Mouse (Mus musculus) 416B (cell line): ENCODE data around the gene Gm20721.
"Not testable (repeated sequence)": the region's sequence is repeated elsewhere in the genome, so short reads cannot be mapped to it uniquely, and the experiment has no call there.

ENCODE experiments used
- DNase-seq: peaks from one replicate; pipeline ENCODE4 v3.0.0; 2011; ENCODE audit warnings: low read depth

The Gm20721 gene

GRCm38 (mm10) chr2:174346612-174346998, at the start of gene Gm20721:
Gene Gm20721 (minus strand): TSS chr2:174346712.
- DNase-seq, result no peak

- DNase-seq, result peak; percentile 44
Observed at GRCm38 (mm10) chr2:174393383-174393782, 46.9 kb upstream of the Gm20721 start.

DNA sequence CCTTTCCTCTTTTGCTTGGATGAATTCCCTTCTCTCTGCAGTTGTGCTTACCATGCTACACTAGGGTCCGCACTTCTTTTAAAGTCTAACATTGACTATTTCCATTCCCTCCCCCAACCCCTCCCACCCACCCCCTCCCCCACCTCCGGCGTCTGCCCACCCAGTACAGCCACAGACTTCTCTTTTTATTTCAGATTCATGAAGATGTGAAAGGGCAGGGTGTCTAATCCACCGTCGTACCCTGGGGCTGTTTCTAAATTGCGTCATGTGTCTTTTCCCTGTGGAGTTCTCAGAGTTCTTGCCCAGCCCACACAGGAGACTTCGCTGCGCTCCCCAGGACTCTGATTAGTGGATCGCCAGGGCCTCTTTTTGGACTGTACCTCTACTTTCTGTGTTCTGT, 46.0 kb upstream of the Gm20721 start:
- no peak for DNase-seq

DNA sequence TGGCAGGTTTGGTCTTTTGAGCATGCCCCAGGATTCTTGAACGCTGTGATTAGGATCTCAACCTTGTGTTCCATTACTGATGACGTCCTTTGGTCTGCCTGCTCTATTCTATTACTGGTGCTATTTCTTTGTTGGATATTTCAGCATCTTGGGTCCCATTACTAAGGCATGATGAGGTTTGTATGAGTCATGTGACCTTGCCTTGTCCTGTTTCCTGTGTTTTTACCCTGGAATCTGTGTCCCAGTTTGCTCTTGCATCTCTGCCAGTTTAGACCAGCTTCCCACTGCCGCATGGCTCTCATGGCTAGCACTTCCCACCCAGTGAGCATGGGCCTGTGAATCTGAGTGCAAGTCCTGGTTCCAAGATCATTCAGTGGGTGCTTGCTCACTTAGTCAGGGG, 45.4 kb upstream of the Gm20721 start:
- DNase-seq, result no peak

GRCm38 (mm10) chr2:174381021-174381420, 34.5 kb upstream of the Gm20721 start:
- DNase-seq, result no peak

- DNase-seq, result no peak
Observed at GRCm38 (mm10) chr2:174366571-174366970, 20.1 kb upstream of the Gm20721 start.

- no peak for DNase-seq
Observed at GRCm38 (mm10) chr2:174359656-174360055, 13.1 kb upstream of the Gm20721 start.

DNA sequence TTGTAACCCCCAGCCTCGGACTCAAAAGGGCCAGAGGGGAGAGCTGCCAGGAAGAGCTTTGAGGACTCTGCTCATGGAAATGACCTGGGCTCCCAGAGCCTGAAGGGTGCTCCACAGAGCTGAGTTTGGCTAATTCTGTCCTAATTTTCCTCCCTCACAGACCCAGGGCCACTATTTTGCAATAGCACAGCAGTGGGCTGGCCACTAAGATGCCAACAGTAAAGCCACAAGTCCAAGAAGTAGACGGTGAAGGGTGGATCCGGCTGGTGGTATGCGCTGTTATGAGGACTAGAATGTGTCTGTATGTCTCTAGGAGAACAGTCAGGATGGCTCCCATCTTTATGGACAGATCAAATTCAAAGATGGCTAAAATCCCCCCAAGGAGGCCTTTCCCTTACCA, 12.0 kb upstream of the Gm20721 start:
- no peak for DNase-seq

GRCm38 (mm10) chr2:174346999-174347668, 622 bp upstream of the Gm20721 start:
- not testable (repeated sequence) for DNase-seq

DNA sequence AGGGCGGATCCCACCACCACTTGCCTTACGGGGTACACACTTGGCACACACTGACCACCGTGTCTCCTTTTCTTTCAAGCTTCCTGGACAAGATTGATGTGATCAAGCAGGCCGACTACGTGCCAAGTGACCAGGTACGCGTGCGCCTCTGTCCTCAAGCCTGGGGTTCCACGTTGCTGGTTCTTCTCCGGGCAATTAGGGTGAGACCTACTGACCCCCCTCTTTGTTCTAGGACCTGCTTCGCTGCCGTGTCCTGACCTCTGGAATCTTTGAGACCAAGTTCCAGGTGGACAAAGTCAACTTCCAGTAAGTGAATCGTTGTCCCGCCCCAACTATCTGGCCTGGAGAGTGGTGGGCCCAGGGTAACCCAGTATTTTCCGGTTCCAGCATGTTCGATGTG, 1.5 kb downstream of the Gm20721 start:
- DNase-seq, result no peak

DNA sequence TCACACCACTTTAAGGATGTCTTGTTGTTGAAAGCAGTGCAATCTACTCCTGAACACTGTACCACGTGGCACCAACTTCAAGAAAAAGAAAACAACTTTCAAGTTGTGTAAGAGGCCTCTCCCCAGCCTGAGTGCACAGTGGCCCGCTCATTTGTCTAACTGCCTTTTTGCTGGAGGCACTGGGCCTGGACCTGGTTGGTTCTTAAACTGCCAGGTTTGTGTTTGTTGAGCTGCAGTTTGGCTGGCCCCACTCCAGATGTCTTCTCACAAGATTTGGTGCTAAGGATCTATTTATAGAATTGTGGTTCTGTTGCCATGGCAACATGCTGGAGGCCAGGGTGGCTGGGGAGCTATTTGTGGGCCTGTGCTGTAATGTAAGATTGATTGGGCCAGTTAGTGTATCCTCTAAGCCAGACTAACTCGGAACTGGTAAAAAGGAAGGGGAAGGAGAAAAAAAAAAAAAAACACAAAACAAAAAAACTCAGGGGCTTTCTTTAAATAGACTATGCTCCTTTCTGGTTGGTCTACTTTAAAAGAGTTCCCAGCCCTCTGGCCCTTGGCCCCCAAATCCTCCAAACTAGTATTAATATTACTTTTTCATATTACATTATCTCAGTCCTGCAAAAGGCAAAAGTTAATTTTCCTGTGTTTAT, 2.4 kb downstream of the Gm20721 start:
- peak; percentile 90 for DNase-seq

GRCm38 (mm10) chr2:174343566-174343965, 2.9 kb downstream of the Gm20721 start:
- DNase-seq, result no peak

DNA sequence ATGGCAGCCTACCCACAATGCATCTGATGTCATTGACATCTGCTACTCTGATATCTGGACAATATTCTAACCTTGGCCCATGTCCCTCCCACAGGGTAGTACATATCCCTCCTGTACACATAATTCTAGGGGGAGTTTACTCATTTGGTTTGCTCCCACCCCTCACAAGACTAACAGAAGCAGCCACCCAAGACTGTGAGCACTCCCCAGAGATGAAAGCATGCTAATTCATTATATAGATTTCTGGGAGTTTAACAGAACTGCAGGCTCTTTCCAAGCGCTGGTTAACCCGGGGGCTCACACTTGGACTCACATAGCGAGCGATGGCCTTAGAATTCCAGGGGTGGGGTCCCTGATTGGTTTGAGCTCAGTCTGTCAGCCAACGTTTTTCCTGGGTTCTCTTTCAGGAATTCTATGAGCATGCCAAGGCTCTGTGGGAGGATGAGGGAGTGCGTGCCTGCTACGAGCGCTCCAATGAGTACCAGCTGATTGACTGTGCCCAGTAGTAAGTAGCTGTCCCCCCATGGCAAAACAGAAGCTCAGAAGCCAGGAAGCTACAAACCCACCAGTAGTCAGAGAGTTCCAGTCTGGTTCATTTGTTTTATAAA, 3.6 kb downstream of the Gm20721 start:
- DNase-seq, result no peak

DNA sequence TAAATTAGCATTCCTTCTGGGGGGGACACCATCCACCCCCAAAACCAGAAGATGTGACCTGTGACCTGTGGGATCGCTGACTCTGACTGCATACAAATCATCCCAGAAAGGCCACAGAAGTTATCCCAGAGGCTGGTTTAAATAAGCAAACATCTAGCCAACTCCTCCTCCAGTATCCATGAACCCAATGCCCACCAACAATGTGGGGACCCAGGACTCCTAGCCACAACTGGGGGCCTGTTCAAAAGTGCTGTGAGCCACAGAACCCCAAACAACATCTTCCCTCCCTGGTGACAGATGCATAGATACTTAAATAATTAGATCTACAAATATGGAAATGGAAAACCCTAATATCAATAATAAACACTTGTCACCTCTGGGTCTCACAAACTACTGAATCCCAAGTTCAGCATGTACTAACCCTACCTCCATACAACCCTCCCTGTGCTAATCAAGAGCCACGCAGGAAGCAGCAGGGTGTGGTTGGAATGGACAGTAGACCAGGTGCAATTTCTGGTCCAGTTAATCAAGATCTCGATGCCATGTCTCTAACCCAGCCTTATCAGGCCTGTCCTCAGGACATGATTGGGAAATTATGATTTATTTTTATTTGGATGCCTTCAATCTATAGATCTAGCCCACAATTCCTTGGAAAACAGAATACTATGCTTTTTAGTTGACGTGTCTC, 5.5 kb downstream of the Gm20721 start:
- no peak for DNase-seq

DNA sequence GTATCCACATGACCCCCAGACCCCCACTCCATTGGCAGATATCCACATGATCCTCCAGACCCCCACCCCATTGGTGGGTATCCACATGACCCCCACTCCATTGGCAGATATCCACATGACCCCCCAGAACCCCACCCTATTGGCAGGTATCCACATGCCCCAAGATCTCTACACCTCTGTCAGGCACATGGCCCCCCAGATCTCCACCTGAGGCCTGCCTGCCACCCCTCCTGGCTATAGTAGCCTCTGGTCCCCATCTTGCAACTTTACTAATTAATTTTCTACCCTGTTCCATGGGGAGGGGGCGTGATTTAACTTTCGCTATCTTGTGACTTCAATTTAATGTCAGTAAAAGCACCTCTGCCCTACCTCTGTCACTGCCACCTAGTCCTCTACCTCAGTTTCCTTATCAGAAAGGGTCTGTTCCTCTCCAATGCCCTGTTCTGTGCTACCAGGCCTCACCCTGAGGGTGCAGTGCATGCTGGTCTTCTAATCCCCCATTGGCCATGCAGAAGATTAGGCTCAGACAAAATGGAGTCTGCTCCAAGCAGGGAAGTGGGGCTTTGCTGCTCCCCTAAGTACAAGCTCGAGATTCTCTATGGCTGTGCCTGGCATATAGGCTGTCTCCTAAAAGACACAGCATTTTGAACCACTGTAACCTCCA, 6.2 kb downstream of the Gm20721 start:
- no peak for DNase-seq

DNA sequence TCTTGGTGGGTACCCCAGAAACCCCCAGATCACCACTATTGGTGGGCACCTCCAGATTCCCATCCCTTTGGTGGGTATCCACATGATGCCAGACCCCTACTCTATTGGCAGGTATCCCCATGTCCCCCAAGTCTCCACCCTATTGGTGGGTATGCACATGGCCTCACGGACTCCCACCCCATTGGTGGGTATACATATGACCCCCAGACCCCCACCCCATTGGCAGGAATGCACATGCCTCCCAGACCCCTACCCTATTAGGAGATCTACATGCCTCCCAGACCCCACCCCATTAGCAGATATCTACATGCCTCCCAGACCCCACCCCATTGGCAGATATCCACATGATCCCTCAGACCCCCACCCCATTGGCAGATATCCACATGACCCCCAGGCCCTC, 6.8 kb downstream of the Gm20721 start:
- no peak for DNase-seq

- no peak for DNase-seq
Observed at GRCm38 (mm10) chr2:174337275-174337674, 9.2 kb downstream of the Gm20721 start.

DNA sequence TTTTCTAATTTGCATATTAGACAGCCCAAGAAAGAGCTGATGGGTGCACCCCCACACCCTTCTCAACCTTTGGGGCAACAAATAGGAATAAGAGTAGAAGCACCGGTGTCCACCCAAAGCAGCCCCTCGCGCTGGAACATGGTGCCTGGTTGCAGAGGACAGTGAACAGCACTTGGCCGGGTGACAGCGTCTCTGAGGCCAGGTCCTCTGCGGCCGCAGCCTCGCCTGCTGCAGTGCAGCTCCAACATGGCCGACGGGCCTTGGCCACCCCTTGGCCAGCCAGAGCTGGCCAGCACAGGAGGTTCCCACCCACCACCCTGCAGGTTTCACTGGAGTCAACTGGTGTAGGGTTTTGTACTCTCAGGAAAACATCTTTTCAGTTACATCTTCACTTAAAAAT, 12.1 kb downstream of the Gm20721 start:
- DNase-seq, result no peak

DNA sequence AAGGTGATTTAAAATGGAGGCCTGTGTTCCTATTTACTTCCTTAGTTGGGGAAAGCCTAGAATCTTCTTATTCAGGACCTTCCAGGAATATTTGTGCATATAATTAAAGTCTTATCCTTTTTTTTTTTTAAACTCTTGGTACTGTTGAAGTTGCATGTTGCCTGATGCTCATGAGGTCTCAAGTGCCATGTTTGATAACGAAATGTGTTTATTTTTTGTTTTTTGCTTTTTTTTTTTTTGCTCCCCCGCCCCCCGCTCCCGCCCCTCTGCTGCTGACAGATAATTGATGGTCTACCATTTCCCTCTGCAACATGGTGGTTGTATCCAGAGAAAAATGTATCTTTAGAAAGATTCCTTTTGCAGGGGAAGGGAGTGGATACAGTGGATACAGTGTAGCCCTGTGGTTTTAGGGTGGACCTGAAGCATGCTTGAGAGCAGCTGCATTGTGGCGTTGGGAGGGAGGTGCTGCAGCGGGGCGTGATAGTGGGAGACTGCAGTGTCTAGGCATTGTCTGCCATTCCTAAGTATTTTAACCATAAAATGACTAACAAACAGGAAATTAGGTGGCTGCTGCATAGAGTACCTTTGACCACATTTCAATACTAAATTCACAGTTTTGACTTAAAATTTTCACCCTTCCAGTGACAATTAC, 13.1 kb downstream of the Gm20721 start:
- DNase-seq, result no peak

DNA sequence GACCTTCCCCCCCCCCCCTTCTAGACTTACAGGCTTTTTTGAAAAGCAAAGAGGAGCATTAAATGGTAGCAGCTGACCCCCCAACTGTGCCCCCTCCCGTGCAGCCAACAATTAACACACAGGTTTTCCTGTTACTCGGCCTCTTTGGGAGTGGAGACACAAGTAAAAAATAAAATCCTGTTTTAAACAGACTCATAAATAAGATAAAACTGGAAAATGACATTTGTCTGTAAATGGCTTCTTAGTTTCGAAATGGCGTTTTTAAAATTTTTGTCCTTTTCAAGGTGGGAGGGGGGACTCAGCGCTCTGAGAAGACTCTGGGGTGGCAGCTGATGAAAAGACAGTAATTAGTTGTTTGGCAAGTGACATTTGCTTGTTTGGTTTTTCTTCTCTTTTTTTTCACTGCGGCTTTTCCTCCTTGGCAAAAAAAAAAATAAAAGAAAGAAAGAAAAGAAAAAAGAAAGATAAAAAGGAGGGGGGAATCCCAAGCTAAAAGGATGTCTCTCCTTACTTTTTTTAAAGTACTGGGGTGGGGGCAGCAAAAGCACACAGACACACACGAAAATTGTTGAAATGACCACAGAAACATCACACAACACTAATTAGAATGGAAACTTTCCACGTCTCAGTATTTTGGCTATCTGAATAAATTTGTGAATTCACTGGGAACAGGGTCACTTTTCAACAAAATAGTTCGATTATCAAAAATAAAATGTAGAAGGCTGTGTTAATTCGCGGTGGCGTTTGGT, 15.1 kb downstream of the Gm20721 start:
- DNase-seq, result peak; percentile 36

DNA sequence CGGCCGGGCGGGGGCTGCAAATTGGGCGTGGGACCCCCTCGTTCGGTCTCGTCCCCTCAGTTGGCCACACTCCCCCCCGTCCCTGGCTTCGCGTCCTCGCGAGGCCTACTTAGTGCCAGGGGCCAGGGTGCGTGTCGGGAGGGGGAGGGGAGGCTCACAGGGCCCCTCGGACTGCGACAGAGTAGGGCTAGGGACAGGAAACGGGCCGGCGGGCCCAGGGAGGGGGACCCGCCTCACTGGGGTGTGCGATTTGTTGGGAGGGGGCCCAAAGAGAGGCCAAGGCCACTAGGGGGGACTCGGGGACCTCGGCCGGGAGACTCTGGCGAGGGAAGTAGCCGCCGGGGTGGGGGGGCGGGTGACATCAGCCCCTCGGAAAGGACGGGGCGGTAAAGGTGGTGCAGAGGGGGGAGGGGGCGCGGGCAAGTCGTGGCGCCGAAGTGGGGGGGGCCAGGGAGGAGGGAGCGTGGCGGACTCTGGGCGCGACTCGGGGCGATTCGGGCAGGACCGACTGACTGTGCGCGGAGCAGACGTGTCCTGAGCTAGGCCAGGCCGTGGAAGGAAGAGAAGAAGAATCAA, 15.8 kb downstream of the Gm20721 start:
- DNase-seq, result peak; percentile 71
